Mouse (Mus musculus) monocyte, adult 2 months (primary cell): ENCODE measurements around the gene Akt2.

ENCODE experiments used
- DNase-seq, 2 experiments: peaks; one replicate each; pipeline ENCODE4 v3.0.0; 2022; ENCODE audit warnings: low spot score in 2 of 2, low read depth in 1 of 2

Akt2 gene

DNA sequence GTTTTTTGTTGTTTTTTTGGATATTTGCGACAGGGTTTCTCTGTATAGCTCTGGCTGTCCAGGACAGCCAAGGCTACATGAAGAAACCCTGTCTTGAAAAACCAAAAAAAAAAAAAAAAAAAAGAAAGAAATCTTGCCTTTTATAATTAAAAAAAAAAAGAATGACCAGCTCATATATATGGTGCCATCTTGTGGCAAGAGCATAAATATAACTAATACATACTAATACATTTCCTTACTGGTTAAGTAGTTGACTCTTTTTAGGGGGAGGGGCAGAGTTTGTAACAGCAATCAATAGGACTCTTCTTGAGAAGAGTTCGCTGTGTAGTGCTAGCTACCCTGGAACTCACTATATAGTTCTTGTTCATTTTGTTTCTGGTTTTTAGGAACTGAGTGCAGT lies 3.6 kb upstream of the Akt2 start:
- DNase-seq: no peak

DNA sequence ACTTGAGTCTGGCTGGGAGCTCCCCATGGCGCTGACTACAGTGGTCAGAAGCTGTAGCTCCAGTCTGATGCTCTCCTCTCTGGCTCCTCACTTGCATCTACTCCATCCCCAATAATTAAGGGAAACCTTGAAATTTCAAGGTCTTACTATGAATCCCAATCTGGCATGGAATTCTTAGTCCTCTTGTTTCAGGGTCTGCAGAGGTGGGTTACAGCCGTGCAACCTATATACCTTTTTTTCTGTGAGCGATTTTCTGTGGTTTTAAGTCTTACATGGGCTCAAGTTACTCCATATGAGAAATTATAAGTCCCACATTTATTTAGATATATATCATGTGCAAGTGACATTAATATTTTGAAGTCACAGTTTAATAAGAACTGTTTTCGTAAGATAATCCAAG lies 1.3 kb upstream of the Akt2 start:
- no peak for DNase-seq

- no peak for DNase-seq
These were observed 662 bp upstream of the Akt2 start for GRCm38 (mm10) chr7:27590566-27591213.

- DNase-seq: no peak
These were observed 1.0 kb downstream of the Akt2 start for GRCm38 (mm10) chr7:27592217-27592929.

- DNase-seq: no peak
These were observed 1.7 kb downstream of the Akt2 start for GRCm38 (mm10) chr7:27592934-27593645.

- no peak for DNase-seq
These were observed 5.5 kb downstream of the Akt2 start for GRCm38 (mm10) chr7:27596586-27597503.

- DNase-seq: no peak
These were observed 6.7 kb downstream of the Akt2 start for GRCm38 (mm10) chr7:27598053-27598452.

- no peak for DNase-seq
These were observed 10.3 kb downstream of the Akt2 start for GRCm38 (mm10) chr7:27601628-27602027.

- DNase-seq: no peak
These were observed 10.8 kb downstream of the Akt2 start for GRCm38 (mm10) chr7:27602161-27602560.

DNA sequence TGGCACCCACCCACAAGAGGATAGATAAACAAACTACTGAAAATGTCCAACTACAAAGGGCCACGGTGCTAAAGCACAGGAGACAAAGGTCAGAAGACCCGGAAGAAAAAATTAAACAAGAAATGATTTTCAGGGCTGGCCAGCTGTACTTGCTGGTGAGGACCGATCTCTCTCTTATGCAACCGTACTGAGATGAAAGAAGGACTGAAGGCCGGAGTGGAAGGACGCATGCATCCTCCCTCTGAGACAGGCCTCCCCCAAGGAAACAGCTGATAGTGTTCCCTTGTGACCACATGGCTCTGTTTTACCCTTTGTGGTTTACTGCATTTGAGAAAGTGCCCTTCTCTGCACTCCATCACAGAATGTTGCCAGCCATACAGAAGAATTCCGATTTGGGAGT lies 11.5 kb downstream of the Akt2 start:
- no peak for DNase-seq

DNA sequence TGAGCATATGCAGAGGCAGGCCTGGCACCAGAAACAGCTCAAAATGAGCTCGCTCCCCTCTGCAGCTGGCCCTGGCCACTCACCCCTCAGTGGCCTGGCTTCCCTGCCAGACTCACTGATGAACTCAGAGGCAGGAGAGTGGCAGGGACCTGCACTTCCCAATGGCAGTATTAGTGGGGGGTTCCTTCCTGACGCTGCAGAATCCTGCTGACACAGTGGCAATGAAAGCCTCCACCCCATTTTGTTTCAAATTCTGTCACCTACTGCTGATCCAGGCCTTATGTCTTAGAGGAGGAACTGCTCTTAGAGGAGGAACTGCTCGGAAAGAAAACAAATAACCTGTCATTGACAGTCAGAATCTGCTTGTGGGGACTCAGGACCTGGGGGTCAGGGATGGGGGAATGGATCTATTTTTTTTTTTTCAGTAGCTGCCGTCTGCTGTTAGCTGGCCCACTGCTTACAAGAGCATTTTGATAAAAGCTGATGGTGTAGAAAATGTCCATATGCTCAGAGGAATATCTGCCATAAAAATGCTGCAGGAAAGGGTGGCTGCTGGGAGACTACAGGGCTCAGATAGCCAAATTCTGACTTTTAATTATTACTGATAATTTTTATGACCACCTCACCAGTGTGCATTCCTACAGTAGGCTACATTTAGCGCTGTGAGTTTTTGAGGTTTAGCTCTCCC lies 13.5 kb downstream of the Akt2 start:
- DNase-seq: no peak

DNA sequence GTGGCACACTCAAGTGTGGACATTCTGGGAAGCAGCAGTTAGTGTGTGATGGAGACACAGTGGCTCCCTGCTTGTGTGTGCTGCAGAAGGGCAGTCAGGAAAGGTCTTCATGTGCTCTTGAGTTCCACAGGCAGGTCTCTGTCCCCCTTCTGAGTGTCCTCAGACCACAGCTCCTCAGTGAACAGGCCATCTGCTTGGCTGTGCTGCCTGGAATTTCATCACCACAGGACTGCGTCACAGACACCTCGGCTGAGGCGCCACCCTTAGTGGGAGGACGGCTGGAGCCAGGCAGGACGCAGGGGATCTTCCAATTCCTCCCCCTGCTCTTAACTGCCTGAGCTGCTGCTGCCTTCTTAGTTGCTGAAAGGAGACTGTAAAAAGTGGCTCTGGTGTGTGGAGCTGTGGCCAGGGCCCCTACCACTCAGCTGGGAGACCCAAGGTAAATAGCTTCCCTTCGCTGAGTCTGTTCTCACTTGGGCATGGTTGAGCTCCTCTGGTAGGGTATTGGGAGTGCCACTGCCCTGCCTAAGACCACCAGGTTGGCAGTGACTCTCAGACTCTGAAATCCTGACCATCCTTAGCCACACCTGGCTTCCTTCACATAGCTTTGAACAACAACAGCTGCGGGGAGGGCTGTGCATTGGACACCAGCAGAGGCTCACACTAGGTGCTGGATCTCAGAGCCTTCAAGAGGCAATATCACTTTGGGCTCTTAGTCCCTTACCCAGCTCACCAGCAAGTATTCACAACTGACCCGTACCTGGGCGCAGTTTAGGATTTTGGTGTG lies 14.3 kb downstream of the Akt2 start:
- no peak for DNase-seq

GRCm38 (mm10) chr7:27606481-27607254 lies 15.3 kb downstream of the Akt2 start:
- no peak for DNase-seq

- DNase-seq: no peak
These were observed 16.2 kb downstream of the Akt2 start for GRCm38 (mm10) chr7:27607580-27607979.

- DNase-seq: no peak
These were observed 16.8 kb downstream of the Akt2 start for GRCm38 (mm10) chr7:27608130-27608529.

DNA sequence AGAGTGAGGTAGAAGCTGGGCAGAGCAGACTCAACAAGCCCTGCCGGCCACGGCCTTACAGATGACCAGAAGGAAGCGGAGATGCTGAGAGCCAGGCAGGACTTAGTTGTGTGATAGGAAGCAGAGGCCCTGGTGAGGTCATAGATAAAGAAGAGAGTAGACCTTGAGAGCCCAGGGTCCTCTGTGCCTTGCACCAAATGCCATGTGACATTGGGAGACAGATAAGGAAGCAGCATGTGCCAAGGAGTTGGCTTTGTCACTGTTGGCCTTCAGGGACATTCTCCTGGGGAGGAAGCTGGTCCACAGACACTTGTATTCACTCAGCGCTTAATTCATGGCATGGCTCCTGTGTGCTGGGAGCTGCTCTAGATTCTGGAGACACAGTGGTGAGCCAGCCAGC lies 17.9 kb downstream of the Akt2 start:
- no peak for DNase-seq

GRCm38 (mm10) chr7:27609688-27610087 lies 18.3 kb downstream of the Akt2 start:
- no peak for DNase-seq

DNA sequence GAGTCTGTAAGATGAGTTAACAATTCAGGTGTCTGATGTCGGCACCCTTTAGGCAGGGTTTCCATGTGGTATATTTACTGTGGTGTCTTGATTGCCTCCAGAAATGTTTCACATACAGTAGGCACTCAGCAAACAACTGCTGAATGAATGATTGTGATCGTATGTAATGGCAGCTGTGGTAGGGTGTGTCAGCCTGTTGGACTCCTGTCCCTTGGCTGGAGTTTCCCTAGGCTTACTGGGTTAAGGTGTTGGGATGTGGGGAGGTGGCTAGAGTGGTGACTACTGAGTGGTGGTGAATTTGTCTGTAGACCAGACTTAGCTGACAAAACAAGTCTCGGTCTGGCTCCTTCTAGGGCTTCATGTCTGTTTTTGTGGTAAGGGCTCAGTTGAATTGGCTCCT lies 19.0 kb downstream of the Akt2 start:
- no peak for DNase-seq

DNA sequence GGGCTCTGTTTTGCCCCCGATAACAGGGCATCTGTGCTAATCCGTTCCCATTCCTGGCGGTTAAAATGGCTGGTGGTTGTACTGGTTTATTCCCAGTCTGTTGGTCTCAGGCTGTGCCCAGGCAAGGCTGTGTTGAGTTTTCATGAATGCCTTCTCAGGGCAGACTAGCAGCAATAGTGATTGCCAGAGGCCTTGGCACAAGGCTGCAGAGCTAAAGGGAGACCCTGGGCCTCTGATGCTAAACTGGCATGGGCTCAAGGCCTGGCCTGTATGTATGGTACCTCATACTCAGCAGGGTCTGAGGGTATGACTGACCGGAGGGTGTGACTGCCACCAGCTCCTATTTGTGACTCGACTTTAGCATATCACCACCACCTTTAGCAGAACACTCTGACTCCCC lies 19.5 kb downstream of the Akt2 start:
- no peak for DNase-seq
